Mouse (Mus musculus): Measurements from ENCODE around the gene Psmb1. TPM values are rescaled to one million over a fixed set of nuclear protein-coding genes. Genes with fewer than 3 reads are reported as not detected.
"Not testable (repeated sequence)": the region's sequence is repeated elsewhere in the genome, so short reads cannot be mapped to it uniquely, and the experiment has no call there.

Psmb1 gene
- polyA plus RNA-seq (2015; fragmentation: Nextera tagmentation; extraction: Ambion mirVana) = 173 and 179 TPM in 2 replicates

GRCm38 (mm10) chr17:15499656-15500394 lies at the start of gene Psmb1, which contains the start of gene Tbp:
TSS of gene Psmb1 (minus strand) at chr17:15499751.
TSS of gene Tbp (plus strand) at chr17:15499888.
- peak within 1 kb of the TSS; percentile 72 for H3K4me2 ChIP-seq
- peaks cover 32% of the 10 kb centered on the region for H3K4me1 ChIP-seq (replicated peaks)
- peak; percentile 90 for ATAC-seq (replicated peaks; ENCODE audit: insufficient number of reproducible peaks, insufficient read depth, low FRiP score, low read depth)
- H3K4me3 ChIP-seq = peak within 1 kb of the TSS; percentile 88
- H3K27me3 ChIP-seq = no peaks in the 10 kb centered on the region
- H3K9ac ChIP-seq = peak within 1 kb of the TSS; percentile 84
- peaks cover 26% of the 10 kb centered on the region for H3K36me3 ChIP-seq
- no peaks in the 10 kb centered on the region for H3K9me3 ChIP-seq (replicated peaks)
- H3K27ac ChIP-seq = peak within 1 kb of the TSS; percentile 96
- under 1% methylated on average over 63 of the region's 63 CpGs for WGBS

GRCm38 (mm10) chr17:15546440-15546839 lies 46.9 kb upstream of the Psmb1 start:
- Histone ChIP-seq H3K36me3 (no peaks in the 10 kb centered on the region), H3K4me2 (no peak overlapping the region), H3K9me3 (replicated peaks) (no peaks in the 10 kb centered on the region), H3K4me1 (replicated peaks) (no peaks in the 10 kb centered on the region), H3K27me3 (no peaks in the 10 kb centered on the region), H3K27ac (no peak overlapping the region), H3K4me3 (no peak overlapping the region), H3K9ac (no peak overlapping the region)
- no peak for ATAC-seq (replicated peaks; ENCODE audit: insufficient number of reproducible peaks, insufficient read depth, low FRiP score, low read depth)
- WGBS = 71% methylated on average over 4 of the region's 4 CpGs

GRCm38 (mm10) chr17:15543868-15544267 lies 44.3 kb upstream of the Psmb1 start:
- not testable (repeated sequence) for H3K27ac ChIP-seq; H3K27me3 ChIP-seq; ATAC-seq (replicated peaks; ENCODE audit: insufficient number of reproducible peaks, insufficient read depth, low FRiP score, low read depth); H3K4me1 ChIP-seq (replicated peaks); H3K9ac ChIP-seq; H3K4me2 ChIP-seq; H3K4me3 ChIP-seq; H3K36me3 ChIP-seq; H3K9me3 ChIP-seq (replicated peaks)
- 54% methylated on average over 4 of the region's 4 CpGs for WGBS

- 71% methylated on average over 4 of the region's 4 CpGs for WGBS
- Histone ChIP-seq H3K9me3 (replicated peaks) (no peaks in the 10 kb centered on the region), H3K36me3 (no peaks in the 10 kb centered on the region), H3K4me3 (no peak overlapping the region), H3K9ac (no peak overlapping the region), H3K27ac (no peak overlapping the region), H3K4me1 (replicated peaks) (peaks cover 8% of the 10 kb centered on the region), H3K4me2 (no peak overlapping the region), H3K27me3 (peaks cover 10% of the 10 kb centered on the region)
- ATAC-seq (replicated peaks; ENCODE audit: insufficient number of reproducible peaks, insufficient read depth, low FRiP score, low read depth) = no peak
Measured at GRCm38 (mm10) chr17:15540309-15540708, 40.8 kb upstream of the Psmb1 start.

GRCm38 (mm10) chr17:15536457-15536904 lies 36.9 kb upstream of the Psmb1 start:
- no peaks in the 10 kb centered on the region for H3K9me3 ChIP-seq (replicated peaks)
- peak overlapping the region; percentile 93 for H3K4me2 ChIP-seq
- no peaks in the 10 kb centered on the region for H3K36me3 ChIP-seq
- H3K9ac ChIP-seq = peak overlapping the region; percentile 49
- H3K27me3 ChIP-seq = peaks cover 14% of the 10 kb centered on the region
- H3K4me3 ChIP-seq = peak overlapping the region; percentile 54
- 1% methylated on average over 33 of the region's 33 CpGs for WGBS
- ATAC-seq (replicated peaks; ENCODE audit: insufficient number of reproducible peaks, insufficient read depth, low FRiP score, low read depth) = no peak; the same call in 1 of the 2 replicates
- peaks cover 8% of the 10 kb centered on the region for H3K4me1 ChIP-seq (replicated peaks)
- H3K27ac ChIP-seq = no peak overlapping the region

- Histone ChIP-seq H3K9me3 (replicated peaks) (no peaks in the 10 kb centered on the region), H3K4me2 (peak overlapping the region; percentile 93), H3K27ac (no peak overlapping the region), H3K4me1 (replicated peaks) (peaks cover 8% of the 10 kb centered on the region), H3K4me3 (peak overlapping the region; percentile 54), H3K36me3 (no peaks in the 10 kb centered on the region), H3K9ac (no peak overlapping the region), H3K27me3 (peaks cover 14% of the 10 kb centered on the region)
- WGBS = 15% methylated on average over 8 of the region's 8 CpGs
- ATAC-seq (replicated peaks; ENCODE audit: insufficient number of reproducible peaks, insufficient read depth, low FRiP score, low read depth) = no peak
Measured at GRCm38 (mm10) chr17:15535943-15536342, 36.4 kb upstream of the Psmb1 start.

GRCm38 (mm10) chr17:15535162-15535800 lies 35.7 kb upstream of the Psmb1 start:
- H3K27ac ChIP-seq = no peak overlapping the region
- H3K4me1 ChIP-seq (replicated peaks) = peaks cover 8% of the 10 kb centered on the region
- 58% methylated on average over 11 of the region's 11 CpGs for WGBS
- 0 out of 2 replicates have a peak overlapping the region, but pooled peaks have one; percentile 54 for H3K4me3 ChIP-seq
- no peaks in the 10 kb centered on the region for H3K9me3 ChIP-seq (replicated peaks)
- no peaks in the 10 kb centered on the region for H3K36me3 ChIP-seq
- no peak overlapping the region for H3K9ac ChIP-seq
- peaks cover 14% of the 10 kb centered on the region for H3K27me3 ChIP-seq
- peak overlapping the region; percentile 93; the same call in 1 of the 2 replicates for H3K4me2 ChIP-seq
- ATAC-seq (replicated peaks; ENCODE audit: insufficient number of reproducible peaks, insufficient read depth, low FRiP score, low read depth) = no peak

GRCm38 (mm10) chr17:15530141-15530540 lies 30.6 kb upstream of the Psmb1 start:
- Histone ChIP-seq H3K4me2 (no peak overlapping the region), H3K4me1 (replicated peaks) (peaks cover 10% of the 10 kb centered on the region), H3K27me3 (peaks cover 2% of the 10 kb centered on the region; the same call in 1 of the 2 replicates), H3K36me3 (peaks cover 3% of the 10 kb centered on the region; the same call in 1 of the 2 replicates), H3K9me3 (replicated peaks) (no peaks in the 10 kb centered on the region), H3K4me3 (no peak overlapping the region), H3K27ac (no peak overlapping the region), H3K9ac (no peak overlapping the region)
- 15% methylated on average over 5 of the region's 5 CpGs for WGBS
- ATAC-seq (replicated peaks; ENCODE audit: insufficient number of reproducible peaks, insufficient read depth, low FRiP score, low read depth) = no peak

GRCm38 (mm10) chr17:15528887-15529286 lies 29.3 kb upstream of the Psmb1 start:
- Histone ChIP-seq H3K4me2 (no peak overlapping the region), H3K27ac (no peak overlapping the region), H3K9ac (no peak overlapping the region), H3K36me3 (peaks cover 13% of the 10 kb centered on the region), H3K9me3 (replicated peaks) (no peaks in the 10 kb centered on the region), H3K27me3 (no peaks in the 10 kb centered on the region), H3K4me1 (replicated peaks) (peaks cover 10% of the 10 kb centered on the region), H3K4me3 (no peak overlapping the region)
- WGBS = 71% methylated on average over 2 of the region's 2 CpGs
- ATAC-seq (replicated peaks; ENCODE audit: insufficient number of reproducible peaks, insufficient read depth, low FRiP score, low read depth) = no peak

- peak overlapping the region; percentile 83 for H3K27ac ChIP-seq
- H3K4me3 ChIP-seq = peak overlapping the region; percentile 96
- H3K9ac ChIP-seq = peak overlapping the region; percentile 74
- peaks cover 13% of the 10 kb centered on the region for H3K36me3 ChIP-seq
- ATAC-seq (replicated peaks; ENCODE audit: insufficient number of reproducible peaks, insufficient read depth, low FRiP score, low read depth) = no peak
- 38% methylated on average over 3 of the region's 3 CpGs for WGBS
- H3K4me2 ChIP-seq = peak overlapping the region; percentile 88
- H3K4me1 ChIP-seq (replicated peaks) = peaks cover 10% of the 10 kb centered on the region
- no peaks in the 10 kb centered on the region for H3K27me3 ChIP-seq
- no peaks in the 10 kb centered on the region for H3K9me3 ChIP-seq (replicated peaks)
Measured at GRCm38 (mm10) chr17:15527811-15528136, 28.2 kb upstream of the Psmb1 start.

GRCm38 (mm10) chr17:15526986-15527810 lies 27.6 kb upstream of the Psmb1 start, which contains the start of gene Pdcd2:
TSS of gene Pdcd2 (minus strand) at chr17:15527301.
- peak; percentile 98 for ATAC-seq (replicated peaks; ENCODE audit: insufficient number of reproducible peaks, insufficient read depth, low FRiP score, low read depth)
- 1% methylated on average over 55 of the region's 55 CpGs for WGBS
- Histone ChIP-seq H3K27ac (peak within 1 kb of the TSS; percentile 83), H3K9me3 (replicated peaks) (no peaks in the 10 kb centered on the region), H3K4me3 (peak within 1 kb of the TSS; percentile 96), H3K4me1 (replicated peaks) (peaks cover 10% of the 10 kb centered on the region), H3K27me3 (no peaks in the 10 kb centered on the region), H3K4me2 (peak within 1 kb of the TSS; percentile 88), H3K36me3 (peaks cover 19% of the 10 kb centered on the region), H3K9ac (peak within 1 kb of the TSS; percentile 74)

Measured in heart, embryonic 15.5 days (tissue).